Mouse (Mus musculus) ES-E14 (cell line): ENCODE measurements around the gene Rfx5.

Experiments used
- HCFC1 ChIP-seq: IDR thresholded peaks from 2 replicates; pipeline ENCODE4 v1.6.1; 2012; ENCODE audit warnings: low read length, inconsistent platforms, borderline replicate concordance; ENCODE audit not compliant: insufficient read depth
- ZC3H11A ChIP-seq: IDR thresholded peaks from 2 replicates; pipeline ENCODE4 v1.6.1; 2012; ENCODE audit warnings: low read depth, mild to moderate bottlenecking, inconsistent platforms, low read length, borderline replicate concordance

DNA sequence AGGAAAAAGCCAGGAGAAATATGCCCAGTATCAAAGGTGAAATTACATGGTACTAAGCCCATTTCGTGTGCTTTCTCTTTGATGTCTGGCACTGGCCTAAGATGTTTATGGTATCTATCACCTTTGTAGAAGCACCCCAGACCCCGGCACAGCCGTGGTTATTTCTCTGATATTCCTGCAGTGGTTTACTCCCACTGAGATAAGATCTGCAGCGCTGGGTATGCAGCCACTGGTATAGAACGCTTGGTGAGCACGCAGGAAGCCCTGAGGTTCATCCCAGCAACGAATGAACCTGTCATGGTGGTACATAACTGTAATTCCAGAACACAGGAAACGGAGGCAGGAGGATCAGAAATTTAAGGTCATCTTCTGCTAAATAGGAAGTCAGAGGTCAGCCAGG, 29.2 kb upstream of the Rfx5 start:
- no peak for TF ChIP-seq ZC3H11A
- TF ChIP-seq HCFC1 = no peak
